Mouse (Mus musculus) testis, adult 2 months (tissue): ENCODE data around the gene Bbs9. TPM values are rescaled to one million over a fixed set of nuclear protein-coding genes. Genes with fewer than 3 reads are reported as not detected.

Source experiments
- H3K27ac ChIP-seq: fragments of 200-500 bp; 2 replicates; pipeline ENCODE4 v1.5.1; 2012; ENCODE audit warnings: low read depth, low read length; ENCODE audit not compliant: control insufficient read depth, insufficient read depth
- H3K27me3 ChIP-seq: fragments of 200-500 bp; 2 replicates; pipeline ENCODE4 v1.6.1; 2012; ENCODE audit warnings: mild to moderate bottlenecking, low read length, moderate library complexity; ENCODE audit not compliant: control insufficient read depth, insufficient read depth
- H3K36me3 ChIP-seq: fragments of 200-500 bp; 2 replicates; pipeline ENCODE4 v1.6.1; 2012; ENCODE audit warnings: mild to moderate bottlenecking, low read length; ENCODE audit not compliant: control insufficient read depth, insufficient read depth
- H3K4me1 ChIP-seq: fragments of 200-500 bp; 2 replicates; pipeline ENCODE4 v1.6.1; 2012; ENCODE audit warnings: low read length; ENCODE audit not compliant: control insufficient read depth, insufficient read depth
- H3K4me3 ChIP-seq: fragments of 200-500 bp; 2 replicates; pipeline ENCODE4 v1.5.1; 2012; ENCODE audit warnings: low read depth, mild to moderate bottlenecking, low read length, moderate library complexity, mixed read lengths; ENCODE audit not compliant: control insufficient read depth
- CTCF ChIP-seq: fragments of 200-500 bp; IDR thresholded peaks from 2 replicates; pipeline ENCODE4 v1.5.1; 2012; ENCODE audit warnings: low read depth, mild to moderate bottlenecking, inconsistent platforms, low read length, moderate library complexity; ENCODE audit not compliant: control insufficient read depth, insufficient read depth, insufficient replicate concordance
- POLR2A ChIP-seq: fragments of 200-500 bp; IDR thresholded peaks from 2 replicates; pipeline ENCODE4 v1.6.1; 2012; ENCODE audit warnings: low read depth, mild to moderate bottlenecking, inconsistent platforms, low read length, moderate library complexity; ENCODE audit not compliant: control insufficient read depth
- polyA plus RNA-seq: library from polyadenylated mRNA; depleted of rRNA; stranded (reverse); fragments of >200 nt; gene quantifications from 2 replicates; pipeline ENCODE4 v1.2.3, GENCODE M21; 2012

Bbs9 gene
- polyA plus RNA-seq, 1 experiment: 55.3 TPM

GRCm38 (mm10) chr9:22469643-22470042 is 5.9 kb upstream of the Bbs9 start, which contains the start of gene Rp9:
TSS of gene Rp9 (minus strand) at chr9:22469743.
- Histone ChIP-seq H3K36me3 (no peaks in the 10 kb centered on the region; the same call in 1 of the 2 replicates), H3K4me3 (peak within 1 kb of the TSS; percentile 51; the same call in 1 of the 2 replicates), H3K27ac (peak within 1 kb of the TSS; percentile 78), H3K27me3 (no peaks in the 10 kb centered on the region), H3K4me1 (peaks cover 2% of the 10 kb centered on the region)
- TF ChIP-seq CTCF: no peak
- no peak for TF ChIP-seq POLR2A

- Histone ChIP-seq H3K27ac (peak overlapping the region; percentile 97), H3K36me3 (no peaks in the 10 kb centered on the region), H3K4me3 (peak overlapping the region; percentile 96), H3K27me3 (no peaks in the 10 kb centered on the region), H3K4me1 (peaks cover 5% of the 10 kb centered on the region)
- TF ChIP-seq POLR2A: no peak
- TF ChIP-seq CTCF: no peak
These were observed 750 bp downstream of the Bbs9 start for GRCm38 (mm10) chr9:22476265-22476664.

GRCm38 (mm10) chr9:22478946-22479345 is 3.4 kb downstream of the Bbs9 start:
- H3K4me3 ChIP-seq: peak overlapping the region; percentile 37; the same call in 1 of the 2 replicates
- H3K4me1 ChIP-seq: peaks cover 5% of the 10 kb centered on the region
- no peak for TF ChIP-seq POLR2A
- no peak for TF ChIP-seq CTCF
- H3K36me3 ChIP-seq: 0 out of 2 replicates have a peak, but pooled peaks cover 1% of the 10 kb centered on the region
- H3K27ac ChIP-seq: no peak overlapping the region
- H3K27me3 ChIP-seq: no peaks in the 10 kb centered on the region

DNA sequence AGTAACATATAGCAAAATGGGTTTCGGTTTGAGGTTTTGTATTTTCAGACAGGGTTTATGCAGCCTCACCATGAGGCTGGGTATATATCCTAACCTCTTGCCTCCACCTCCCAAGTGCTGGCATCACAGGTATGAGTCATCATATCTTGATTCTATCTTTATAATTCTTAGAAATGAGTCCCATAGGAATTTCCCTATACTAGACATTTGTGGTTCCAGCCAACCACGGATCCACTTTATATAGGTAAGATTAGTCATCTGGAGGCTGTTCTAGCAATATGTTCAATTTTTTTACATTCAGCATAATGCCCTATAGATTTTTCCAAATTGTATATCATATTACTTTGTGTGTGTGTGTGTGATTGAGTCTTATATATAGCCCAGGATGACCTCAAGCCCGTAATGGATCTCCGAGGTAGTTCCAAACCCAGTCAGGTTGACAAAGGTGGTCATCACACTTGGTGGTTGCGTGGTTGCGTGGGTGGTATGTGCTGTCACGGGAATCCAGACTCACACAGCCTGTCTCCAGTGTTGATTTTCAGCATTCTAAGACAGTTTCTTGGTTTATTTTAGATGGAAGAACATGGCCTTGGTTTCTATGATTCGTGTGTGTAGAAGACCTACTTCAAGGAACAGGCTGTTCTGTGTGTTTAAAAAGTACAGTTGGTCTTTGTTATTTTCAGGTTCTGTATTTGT is 8.5 kb downstream of the Bbs9 start:
- no peaks in the 10 kb centered on the region; the same call in none of the 2 replicates for H3K4me1 ChIP-seq
- no peak for TF ChIP-seq POLR2A
- no peak for TF ChIP-seq CTCF
- H3K27me3 ChIP-seq: no peaks in the 10 kb centered on the region
- peak overlapping the region; percentile 79 for H3K27ac ChIP-seq
- H3K4me3 ChIP-seq: no peak overlapping the region
- H3K36me3 ChIP-seq: 0 out of 2 replicates have a peak, but pooled peaks cover 1% of the 10 kb centered on the region

DNA sequence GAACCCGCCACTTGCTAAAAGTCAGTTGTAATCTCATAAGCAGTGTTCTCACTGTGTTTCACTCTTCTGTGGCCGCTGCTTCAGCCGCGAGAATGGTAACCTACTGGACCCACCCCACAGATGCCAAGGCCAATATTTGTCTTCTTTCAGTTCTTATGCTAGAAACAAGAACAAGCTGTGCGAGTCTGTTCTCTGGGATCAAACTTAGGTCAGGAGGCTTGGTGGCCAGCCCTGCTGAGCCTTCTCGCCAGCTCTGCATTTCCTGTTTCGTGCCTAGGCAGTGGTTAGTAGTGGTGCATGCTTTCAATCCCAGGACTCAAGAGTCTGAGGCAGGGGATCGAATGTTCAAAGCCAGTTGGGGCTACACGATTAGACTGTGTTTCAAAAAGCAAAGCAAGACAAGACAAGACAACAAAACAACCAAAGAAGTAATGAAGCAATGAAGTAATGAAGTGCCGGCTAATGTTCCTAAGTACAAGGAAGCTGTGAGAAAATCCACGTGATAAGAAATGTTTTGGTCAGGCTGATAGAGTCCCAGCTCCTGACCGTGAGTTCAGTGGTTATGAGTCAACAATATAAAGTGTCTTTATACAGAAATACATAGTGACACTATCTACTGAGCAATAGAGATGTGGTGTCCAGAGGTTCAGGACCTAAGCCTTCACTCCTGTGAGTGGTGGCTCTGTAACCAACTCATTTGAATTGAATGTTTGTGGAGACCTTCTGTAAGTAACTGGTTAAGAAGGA is 9.2 kb downstream of the Bbs9 start:
- Histone ChIP-seq H3K4me3 (no peak overlapping the region), H3K4me1 (no peaks in the 10 kb centered on the region; the same call in none of the 2 replicates), H3K36me3 (0 out of 2 replicates have a peak, but pooled peaks cover 1% of the 10 kb centered on the region), H3K27ac (peak overlapping the region; percentile 77), H3K27me3 (no peaks in the 10 kb centered on the region)
- TF ChIP-seq CTCF (no peak), POLR2A (no peak)

- Histone ChIP-seq H3K27ac (peak overlapping the region; percentile 39), H3K27me3 (no peaks in the 10 kb centered on the region), H3K36me3 (peaks cover 3% of the 10 kb centered on the region; the same call in 1 of the 2 replicates), H3K4me3 (no peak overlapping the region), H3K4me1 (no peaks in the 10 kb centered on the region; the same call in none of the 2 replicates)
- TF ChIP-seq POLR2A: no peak
- no peak for TF ChIP-seq CTCF
These were observed 10.7 kb downstream of the Bbs9 start for GRCm38 (mm10) chr9:22486211-22486610.

DNA sequence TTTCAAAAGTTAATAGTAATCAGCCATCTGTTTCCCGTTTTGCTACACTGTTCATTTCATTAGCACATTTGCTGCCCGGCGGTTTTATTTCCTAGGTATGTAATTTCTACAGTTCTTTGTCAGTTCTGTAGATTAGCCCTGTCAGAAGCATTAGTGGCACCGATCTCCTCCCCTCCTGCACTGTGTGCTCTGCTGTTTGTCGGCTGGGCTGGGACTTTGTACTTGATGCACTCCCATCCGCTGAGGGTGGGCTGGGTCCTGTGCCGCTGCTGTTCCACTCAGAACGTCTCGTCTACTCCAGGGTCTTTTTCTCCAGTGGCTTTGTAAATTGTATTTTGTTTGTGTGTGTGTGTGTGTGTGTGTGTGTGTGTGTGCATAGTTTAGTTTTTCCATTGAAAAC is 13.4 kb downstream of the Bbs9 start:
- Histone ChIP-seq H3K36me3 (peaks cover 5% of the 10 kb centered on the region; the same call in 1 of the 2 replicates), H3K27me3 (no peaks in the 10 kb centered on the region), H3K4me1 (no peaks in the 10 kb centered on the region; the same call in none of the 2 replicates), H3K4me3 (no peak overlapping the region), H3K27ac (no peak overlapping the region; the same call in 1 of the 2 replicates)
- TF ChIP-seq POLR2A (no peak), CTCF (no peak)
